13 mouse cellular contexts compared by ENCODE assay signal in the genomic region with DNA sequence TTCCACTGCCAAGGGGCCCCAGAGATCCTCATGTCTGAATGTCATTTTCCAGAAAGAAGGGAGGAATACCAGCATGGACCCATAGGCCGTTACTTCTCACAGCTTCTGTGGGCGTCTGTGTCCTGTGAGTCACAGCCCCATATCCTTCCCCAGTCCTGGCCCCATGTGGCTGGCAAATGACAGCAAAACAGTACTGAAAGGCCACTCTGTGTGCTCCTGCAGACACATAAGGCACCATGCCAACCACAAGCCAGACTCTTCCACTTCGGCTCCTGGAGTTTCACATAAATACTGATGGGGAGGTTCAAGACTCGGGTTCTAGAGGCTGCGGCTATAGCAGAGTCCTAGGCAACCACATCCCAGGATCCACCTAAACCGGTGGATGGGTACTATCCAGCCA.
DNase-seq lines count a peak whose midpoint lies in the region; ATAC-seq and TF ChIP-seq lines count a peak whose summit lies in the region.
"Had no signal": no experiment of that assay in that cellular context is flagged by ENCODE, and none has a peak within 500 bp of the region (broad histone marks: within the 10 kb centered on the region; RNA-seq: fewer than 3 reads in every experiment).

No protein-coding gene starts in this region.

- 52% methylated on average over 6 of the region's 6 CpGs for WGBS in forebrain, postnatal 0 days
- WGBS in midbrain, embryonic 15.5 days = 74% methylated on average over 6 of the region's 6 CpGs

- no peak overlapping the region for H3K4me2 ChIP-seq in forebrain, postnatal 0 days (ENCODE audit: low read depth)
- H3K4me2 ChIP-seq in midbrain, embryonic 15.5 days = no peak overlapping the region
- H3K4me2 ChIP-seq: lung, embryonic 15.5 days; neural tube, embryonic 12.5 days had no signal

- peak; percentile 83 for DNase-seq in Muller cell, postnatal 12 days (ENCODE audit: inconsistent ontology term)
- DNase-seq in cerebellum, adult 8-10 months = peak; percentile 48
- DNase-seq in forebrain, postnatal 0 days = peak; percentile 36
- DNase-seq in heart, postnatal 10 days = no peak
- DNase-seq in heart, postnatal 36 days = no peak
- DNase-seq: embryo, embryonic 11 days; kidney, postnatal 10 days; spleen, adult 18-20 months had no signal

- no peaks in the 10 kb centered on the region for H3K9me3 ChIP-seq in forebrain, postnatal 0 days (ENCODE audit: low read length)
- no peaks in the 10 kb centered on the region for H3K9me3 ChIP-seq in midbrain, embryonic 15.5 days
- H3K9me3 ChIP-seq: lung, embryonic 15.5 days; neural tube, embryonic 12.5 days had no signal

- H3K36me3 ChIP-seq in forebrain, postnatal 0 days (ENCODE audit: insufficient read depth) = no peaks in the 10 kb centered on the region
- no peaks in the 10 kb centered on the region for H3K36me3 ChIP-seq in midbrain, embryonic 15.5 days (replicated peaks)

- no peak overlapping the region for H3K9ac ChIP-seq in forebrain, postnatal 0 days
- no peak overlapping the region for H3K9ac ChIP-seq in midbrain, embryonic 15.5 days
- H3K9ac ChIP-seq: lung, embryonic 15.5 days; neural tube, embryonic 12.5 days had no signal

- H3K27me3 ChIP-seq in forebrain, postnatal 0 days (ENCODE audit: insufficient read depth, low read length) = no peaks in the 10 kb centered on the region
- no peaks in the 10 kb centered on the region for H3K27me3 ChIP-seq in midbrain, embryonic 15.5 days (replicated peaks)
- H3K27me3 ChIP-seq: lung, embryonic 15.5 days; neural tube, embryonic 12.5 days; Patski had no signal

- intact Hi-C loops in heart, postnatal 10 days (cut with DNase I) = no loop called here
- intact Hi-C loops in heart, postnatal 36 days (cut with DNase I) = no loop called here

- no peak for TF ChIP-seq CTCF in forebrain, postnatal 0 days (IDR thresholded peaks at IDR 0.05; ENCODE audit: low read depth)

- H3K27ac ChIP-seq in forebrain, postnatal 0 days (ENCODE audit: low read depth, low read length) = peak overlapping the region; percentile 4; the same call in 1 of the 2 replicates
- H3K27ac ChIP-seq in midbrain, embryonic 15.5 days = peak overlapping the region; percentile 72
- H3K27ac ChIP-seq: lung, embryonic 15.5 days had no signal

- H3K4me3 ChIP-seq in forebrain, postnatal 0 days (ENCODE audit: low read depth, low read length) = no peak overlapping the region
- no peak overlapping the region for H3K4me3 ChIP-seq in midbrain, embryonic 15.5 days
- H3K4me3 ChIP-seq: lung, embryonic 15.5 days; neural tube, embryonic 12.5 days had no signal

- ATAC-seq in forebrain, postnatal 0 days = no peak
- ATAC-seq in midbrain, embryonic 15.5 days (replicated peaks) = no peak
- ATAC-seq in megakaryocyte, adult 5-6 weeks (ENCODE audit: poor library complexity, severe bottlenecking) = no peak
- ATAC-seq: Patski had no signal

- 0 out of 2 replicates have a peak, but pooled peaks cover 6% of the 10 kb centered on the region for H3K4me1 ChIP-seq in forebrain, postnatal 0 days (ENCODE audit: insufficient read depth)
- peaks cover 63% of the 10 kb centered on the region for H3K4me1 ChIP-seq in midbrain, embryonic 15.5 days

Comparison
In these comparisons a context has a peak if more than half of its experiments do, and no peak if none do; other contexts are left out.
1. DNase-seq: peak in Muller cell, postnatal 12 days (single experiment), cerebellum, adult 8-10 months (single experiment) and forebrain, postnatal 0 days (single experiment); none in heart, postnatal 10 days (0 of 2) and heart, postnatal 36 days (0 of 2).